Comparison of ENCODE assay signal across 24 mouse cellular contexts in genomic region chr5:90838582-90838981, GRCm38 (mm10). TPM values are rescaled to one million over a fixed set of nuclear protein-coding genes. Genes with fewer than 3 reads are reported as not detected.
A peak's percentile ranks its signal among the peaks of the same experiment; 100 is the strongest.
DNase-seq lines count a peak whose midpoint lies in the region; TF ChIP-seq lines count a peak whose summit lies in the region.
"Had no signal": no experiment of that assay in that cellular context is flagged by ENCODE, and none has a peak within 500 bp of the region (broad histone marks: within the 10 kb centered on the region; RNA-seq: fewer than 3 reads in every experiment).

No protein-coding gene starts in this region.

- H3K27ac ChIP-seq in heart, embryonic 10.5 days, result no peak overlapping the region
- H3K27ac ChIP-seq: hindbrain, embryonic 14.5 days; liver, embryonic 15.5 days; macrophage; midbrain, embryonic 10.5 days had no signal

- H3K4me3 ChIP-seq in heart, embryonic 10.5 days, result no peak overlapping the region
- H3K4me3 ChIP-seq in lung, adult 2 months (replicated peaks; ENCODE audit: extremely low read depth, low read depth, low read length), result no peak overlapping the region
- H3K4me3 ChIP-seq: liver, embryonic 15.5 days; midbrain, embryonic 10.5 days had no signal

- H3K27me3 ChIP-seq in heart, embryonic 10.5 days (ENCODE audit: insufficient read depth, poor library complexity, severe bottlenecking), result no peaks in the 10 kb centered on the region
- H3K27me3 ChIP-seq: liver, embryonic 15.5 days had no signal

- DNase-seq in cerebellum, postnatal 14 days, result peak; percentile 22 to 27
- DNase-seq in cerebellum, postnatal 25 days, result no peak
- peak; percentile 25 to 46 for DNase-seq in heart, adult 9 months (ENCODE audit: low spot score in 2 of 2)
- no peak for DNase-seq in heart, embryonic 10.5 days (ENCODE audit: low spot score)
- peak; percentile 11 for DNase-seq in lung, postnatal 36 days
- DNase-seq in lung, adult 2 months, result no peak
- no peak for DNase-seq in right cerebral cortex, adult 18-20 months
- no peak for DNase-seq in thymus, postnatal 25 days
- DNase-seq: adrenal gland, postnatal 10 days; cerebellum, adult 9-11 months; embryo, embryonic 11 days; thymus, postnatal 36 days had no signal

- TF ChIP-seq CTCF in lung, adult 2 months (IDR thresholded peaks at IDR 0.05; ENCODE audit: insufficient read depth, low read length), result no peak

- no peaks in the 10 kb centered on the region for H3K4me1 ChIP-seq in heart, embryonic 10.5 days
- H3K4me1 ChIP-seq in lung, adult 2 months (ENCODE audit: control insufficient read depth, insufficient read depth, low read length), result no peaks in the 10 kb centered on the region
- H3K4me1 ChIP-seq: liver, embryonic 15.5 days; midbrain, embryonic 10.5 days had no signal

- TF ChIP-seq POLR2A in lung, adult 2 months (IDR thresholded peaks at IDR 0.05; ENCODE audit: borderline replicate concordance, extremely low read depth, low read depth, low read length), result no peak

- H3K9me3 ChIP-seq in heart, embryonic 10.5 days, result no peaks in the 10 kb centered on the region
- H3K9me3 ChIP-seq: liver, embryonic 15.5 days; midbrain, embryonic 10.5 days had no signal

- WGBS in heart, embryonic 10.5 days, result 77% methylated on average over 5 of the region's 5 CpGs
- 58% methylated on average over 5 of the region's 5 CpGs for WGBS in lung, adult 2 months

- no peaks in the 10 kb centered on the region for H3K36me3 ChIP-seq in heart, embryonic 10.5 days
- H3K36me3 ChIP-seq: liver, embryonic 15.5 days; midbrain, embryonic 10.5 days had no signal

RNA-seq across cellular contexts. Expression of gene Cxcl15, which starts 44.2 kb away (rescaled TPM):
- polyA plus RNA-seq in heart, embryonic 10.5 days (2016; fragmentation: Nextera tagmentation; extraction: Ambion mirVana), result 0.15 TPM in 1 of 2 replicates, not detected in the other
- 247 and 423 TPM in 2 replicates for polyA plus RNA-seq in lung, adult 2 months (2012; rRNA removed)
- polyA plus RNA-seq: activated CD4-positive, CD25-positive, alpha-beta regulatory T cell, adult 4 months; CD4-positive, CD25-positive, alpha-beta regulatory T cell, adult 4 months; forebrain, embryonic 16.5 days; hindbrain, embryonic 14.5 days; kidney, embryonic 14.5 days; liver, embryonic 15.5 days; macrophage; midbrain, embryonic 10.5 days; midbrain, postnatal 0 days; testis, adult 2 months had no signal

RNA-seq across cellular contexts. Expression of gene Cxcl1, which starts 52.5 kb away (rescaled TPM):
- 0.24 TPM in 1 of 2 replicates, not detected in the other for polyA plus RNA-seq in heart, embryonic 10.5 days (2016; fragmentation: Nextera tagmentation; extraction: Ambion mirVana)
- polyA plus RNA-seq in lung, adult 2 months (2012; rRNA removed), result 1.9 and 2.5 TPM in 2 replicates
- polyA plus RNA-seq: activated CD4-positive, CD25-positive, alpha-beta regulatory T cell, adult 4 months; CD4-positive, CD25-positive, alpha-beta regulatory T cell, adult 4 months; forebrain, embryonic 16.5 days; midbrain, embryonic 10.5 days; neural tube, embryonic 11.5 days had no signal

RNA-seq across cellular contexts. Expression of gene Cxcl3, which starts 52.7 kb away (rescaled TPM):
- polyA plus RNA-seq in heart, embryonic 10.5 days (2016; fragmentation: Nextera tagmentation; extraction: Ambion mirVana), result 0.13 TPM in 1 of 2 replicates, not detected in the other
- 0.87 and 1.5 TPM in 2 replicates for polyA plus RNA-seq in lung, adult 2 months (2012; rRNA removed)
- polyA plus RNA-seq: activated CD4-positive, CD25-positive, alpha-beta regulatory T cell, adult 4 months; hindbrain, embryonic 14.5 days; intestine, embryonic 14.5 days; kidney, embryonic 14.5 days; liver, embryonic 15.5 days; midbrain, embryonic 10.5 days; neural tube, embryonic 11.5 days; testis, adult 2 months had no signal

Comparison
In these comparisons a context has a peak if more than half of its experiments do, and no peak if none do; other contexts are left out.
1. DNase-seq: peak in cerebellum, postnatal 14 days (2 of 2), heart, adult 9 months (2 of 2) and lung, postnatal 36 days (single experiment); none in cerebellum, postnatal 25 days (0 of 2), heart, embryonic 10.5 days (single experiment), lung, adult 2 months (single experiment), right cerebral cortex, adult 18-20 months (single experiment) and thymus, postnatal 25 days (single experiment).
2. RNA of gene Cxcl15, which starts 44.2 kb away (polyA plus RNA-seq): 247 to 423 TPM in lung, adult 2 months; 0.15 TPM in heart, embryonic 10.5 days; every median in the first group is over 100 times any median in the second.